Mouse (Mus musculus): ENCODE results near the gene Adam22. TPM values are rescaled to one million over a fixed set of nuclear protein-coding genes. Genes with fewer than 3 reads are reported as not detected.

Gene Adam22
- polyA plus RNA-seq, 1 experiment = 0.55 TPM

DNA sequence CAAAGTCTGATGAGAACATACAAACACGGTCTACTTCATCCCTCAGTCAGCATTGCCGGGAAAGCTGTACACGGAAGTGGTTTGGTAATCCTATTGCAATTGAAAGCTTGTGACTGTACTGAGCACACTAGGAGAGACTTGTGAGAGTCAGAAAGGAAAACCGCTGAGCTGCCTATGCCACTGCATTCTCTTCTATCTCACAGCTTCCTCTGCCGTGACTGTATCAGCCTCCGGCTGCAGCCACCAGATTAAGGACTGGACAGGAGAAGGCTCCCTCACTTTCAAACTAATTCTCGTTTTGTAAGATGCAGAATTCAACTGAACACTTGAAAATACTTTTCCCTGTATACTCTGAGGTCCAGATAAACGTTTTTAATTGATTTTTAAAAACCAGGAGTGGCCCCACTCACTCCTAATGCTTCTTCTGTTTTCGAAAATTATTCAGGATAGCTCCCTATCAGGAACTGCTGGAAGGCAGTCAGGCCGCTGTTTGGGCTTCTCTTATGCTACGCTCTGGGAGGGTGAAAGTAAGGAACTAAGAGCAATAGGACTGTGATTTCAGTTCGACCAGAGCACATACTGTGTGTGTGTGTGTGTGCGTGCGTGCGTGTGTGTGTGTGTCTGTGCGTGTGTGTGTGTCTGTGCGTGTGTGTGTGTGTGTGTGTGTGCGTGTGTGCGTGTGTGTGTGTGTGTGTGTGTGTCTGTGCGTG is 285.0 kb downstream of the Adam22 start:
- H3K4me3 ChIP-seq (ENCODE audit: control insufficient read depth, insufficient read depth, low read length) = no peak overlapping the region
- WGBS = 73% methylated on average over 20 of the region's 20 CpGs
- H3K36me3 ChIP-seq (ENCODE audit: control insufficient read depth, insufficient read depth, low read length) = no peaks in the 10 kb centered on the region
- H3K27me3 ChIP-seq (ENCODE audit: control insufficient read depth, insufficient read depth, low read length) = no peaks in the 10 kb centered on the region
- H3K27ac ChIP-seq (ENCODE audit: control insufficient read depth, insufficient read depth, low read length) = no peak overlapping the region
- DNase-seq = no peak
- no peaks in the 10 kb centered on the region for H3K4me1 ChIP-seq (replicated peaks; ENCODE audit: control insufficient read depth, insufficient read depth, low read length)
- TF ChIP-seq CTCF (IDR thresholded peaks at IDR 0.05; ENCODE audit: borderline replicate concordance, control insufficient read depth, extremely low read depth, insufficient read depth, low read length, poor library complexity) (no peak), POLR2A (IDR thresholded peaks at IDR 0.05; ENCODE audit: control insufficient read depth, extremely low read depth, insufficient read depth, low read length, poor library complexity) (no peak)

DNA sequence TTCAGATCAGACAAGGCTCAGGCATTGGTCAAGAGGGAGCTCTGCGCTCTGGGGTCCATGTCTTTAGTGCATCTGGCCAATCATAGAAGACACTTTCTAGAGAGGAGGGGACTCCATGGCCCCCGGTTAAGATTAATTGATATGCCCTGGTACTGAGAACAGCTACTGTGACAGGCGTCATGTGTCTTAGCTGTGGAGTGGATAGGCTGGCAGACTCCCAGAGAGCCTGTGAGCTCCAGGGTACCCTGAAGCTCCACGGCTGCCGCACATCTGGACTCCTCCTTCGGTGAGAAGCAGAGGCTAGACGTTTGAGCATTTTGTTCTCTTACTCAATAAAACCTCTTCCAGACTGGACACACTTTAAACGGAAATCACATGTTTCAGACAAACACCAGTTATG is 290.5 kb downstream of the Adam22 start:
- Histone ChIP-seq H3K4me1 (replicated peaks; ENCODE audit: control insufficient read depth, insufficient read depth, low read length) (peaks cover 3% of the 10 kb centered on the region; the same call in 1 of the 2 replicates), H3K27me3 (ENCODE audit: control insufficient read depth, insufficient read depth, low read length) (no peaks in the 10 kb centered on the region), H3K36me3 (ENCODE audit: control insufficient read depth, insufficient read depth, low read length) (no peaks in the 10 kb centered on the region), H3K27ac (ENCODE audit: control insufficient read depth, insufficient read depth, low read length) (no peak overlapping the region), H3K4me3 (ENCODE audit: control insufficient read depth, insufficient read depth, low read length) (no peak overlapping the region)
- TF ChIP-seq CTCF (IDR thresholded peaks at IDR 0.05; ENCODE audit: borderline replicate concordance, control insufficient read depth, extremely low read depth, insufficient read depth, low read length, poor library complexity) (no peak), POLR2A (IDR thresholded peaks at IDR 0.05; ENCODE audit: control insufficient read depth, extremely low read depth, insufficient read depth, low read length, poor library complexity) (no peak)
- no peak for DNase-seq
- WGBS = 95% methylated on average over 8 of the region's 8 CpGs

DNA sequence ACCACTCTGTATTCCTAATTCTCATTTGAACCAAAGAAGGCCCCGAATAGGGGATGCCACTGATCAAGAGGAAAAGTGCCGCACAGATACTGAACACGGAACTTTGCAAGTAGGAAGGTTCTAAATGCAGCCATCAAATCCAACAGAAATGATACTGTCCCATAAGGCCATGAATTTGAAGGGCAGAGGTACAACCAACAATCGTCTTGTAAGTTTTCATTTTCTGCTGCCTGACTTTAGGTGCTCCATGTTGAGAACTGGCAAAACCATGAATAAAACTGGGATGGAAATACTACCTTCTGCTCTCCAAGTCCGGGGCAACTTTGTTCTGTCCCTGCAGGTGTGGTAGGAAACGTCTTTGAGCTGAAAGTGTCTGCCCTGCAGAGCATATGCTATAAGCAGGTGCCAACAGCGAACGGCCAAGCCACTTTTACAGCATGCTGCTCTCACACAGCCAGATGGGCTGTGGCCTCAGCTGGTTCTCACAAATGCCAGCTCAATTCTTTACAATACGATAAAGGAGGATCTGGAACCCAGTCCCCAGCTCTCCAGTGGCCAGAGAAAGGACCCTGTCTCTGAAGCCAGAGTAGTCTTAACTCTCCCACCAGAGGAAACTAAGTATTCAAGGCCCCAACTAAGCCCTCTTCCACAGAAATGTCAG is 293.9 kb downstream of the Adam22 start:
- Histone ChIP-seq H3K27ac (ENCODE audit: control insufficient read depth, insufficient read depth, low read length) (no peak overlapping the region), H3K4me3 (ENCODE audit: control insufficient read depth, insufficient read depth, low read length) (no peak overlapping the region), H3K36me3 (ENCODE audit: control insufficient read depth, insufficient read depth, low read length) (no peaks in the 10 kb centered on the region; the same call in 1 of the 2 replicates), H3K27me3 (ENCODE audit: control insufficient read depth, insufficient read depth, low read length) (no peaks in the 10 kb centered on the region), H3K4me1 (replicated peaks; ENCODE audit: control insufficient read depth, insufficient read depth, low read length) (peaks cover 3% of the 10 kb centered on the region; the same call in 1 of the 2 replicates)
- TF ChIP-seq CTCF (IDR thresholded peaks at IDR 0.05; ENCODE audit: borderline replicate concordance, control insufficient read depth, extremely low read depth, insufficient read depth, low read length, poor library complexity) (no peak), POLR2A (IDR thresholded peaks at IDR 0.05; ENCODE audit: control insufficient read depth, extremely low read depth, insufficient read depth, low read length, poor library complexity) (no peak)
- DNase-seq = no peak
- WGBS = 80% methylated on average over 9 of the region's 9 CpGs

DNA sequence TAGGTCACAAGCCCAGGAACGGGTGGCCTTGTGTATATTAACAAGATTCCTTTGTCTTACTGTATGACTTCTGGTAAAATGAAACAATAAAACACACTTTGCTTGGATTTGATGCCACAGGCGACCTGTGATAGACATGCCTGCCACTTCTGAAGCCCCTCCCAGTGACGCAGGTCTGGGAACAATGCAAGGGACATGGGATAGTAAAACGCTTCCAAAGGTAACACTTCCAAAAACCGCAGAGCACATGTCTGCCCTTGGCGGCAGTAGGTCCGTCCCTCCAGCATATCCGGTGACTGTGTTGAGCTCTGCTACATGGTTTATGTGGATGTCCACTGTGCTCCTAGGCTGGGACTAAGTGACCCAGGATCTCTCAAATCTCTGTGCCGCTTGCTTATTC is 294.6 kb downstream of the Adam22 start:
- DNase-seq = no peak
- no peak for TF ChIP-seq CTCF (IDR thresholded peaks at IDR 0.05; ENCODE audit: borderline replicate concordance, control insufficient read depth, extremely low read depth, insufficient read depth, low read length, poor library complexity)
- no peak for TF ChIP-seq POLR2A (IDR thresholded peaks at IDR 0.05; ENCODE audit: control insufficient read depth, extremely low read depth, insufficient read depth, low read length, poor library complexity)
- Histone ChIP-seq H3K4me3 (ENCODE audit: control insufficient read depth, insufficient read depth, low read length) (no peak overlapping the region), H3K27me3 (ENCODE audit: control insufficient read depth, insufficient read depth, low read length) (no peaks in the 10 kb centered on the region), H3K36me3 (ENCODE audit: control insufficient read depth, insufficient read depth, low read length) (no peaks in the 10 kb centered on the region; the same call in 1 of the 2 replicates), H3K27ac (ENCODE audit: control insufficient read depth, insufficient read depth, low read length) (no peak overlapping the region), H3K4me1 (replicated peaks; ENCODE audit: control insufficient read depth, insufficient read depth, low read length) (peaks cover 3% of the 10 kb centered on the region; the same call in 1 of the 2 replicates)
- 98% methylated on average over 9 of the region's 9 CpGs for WGBS

DNA sequence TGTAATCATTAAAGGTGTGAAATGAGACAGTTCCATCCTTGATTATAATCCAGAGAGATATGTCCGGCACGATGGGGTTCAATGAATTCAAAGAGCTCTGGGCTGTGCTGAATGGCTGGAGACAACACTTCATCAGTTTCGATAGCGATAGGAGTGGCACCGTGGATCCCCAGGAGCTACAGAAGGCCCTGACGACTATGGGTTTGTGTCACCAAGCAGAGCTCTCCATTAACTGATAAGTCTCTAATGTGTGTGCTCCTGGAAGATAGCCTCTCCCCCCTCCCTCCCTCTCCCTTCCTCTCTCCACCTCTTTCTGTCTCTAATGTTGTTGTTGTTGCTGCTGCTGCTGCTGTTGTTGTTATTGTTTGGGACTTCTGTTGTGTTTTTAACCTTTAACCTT is 304.8 kb downstream of the Adam22 start:
- Histone ChIP-seq H3K27me3 (ENCODE audit: control insufficient read depth, insufficient read depth, low read length) (no peaks in the 10 kb centered on the region), H3K4me3 (ENCODE audit: control insufficient read depth, insufficient read depth, low read length) (no peak overlapping the region), H3K4me1 (replicated peaks; ENCODE audit: control insufficient read depth, insufficient read depth, low read length) (no peaks in the 10 kb centered on the region), H3K36me3 (ENCODE audit: control insufficient read depth, insufficient read depth, low read length) (peaks cover 53% of the 10 kb centered on the region), H3K27ac (ENCODE audit: control insufficient read depth, insufficient read depth, low read length) (no peak overlapping the region)
- TF ChIP-seq CTCF (IDR thresholded peaks at IDR 0.05; ENCODE audit: borderline replicate concordance, control insufficient read depth, extremely low read depth, insufficient read depth, low read length, poor library complexity) = no peak
- TF ChIP-seq POLR2A (IDR thresholded peaks at IDR 0.05; ENCODE audit: control insufficient read depth, extremely low read depth, insufficient read depth, low read length, poor library complexity) = no peak
- over 99% methylated on average over 6 of the region's 6 CpGs for WGBS
- DNase-seq = no peak

DNA sequence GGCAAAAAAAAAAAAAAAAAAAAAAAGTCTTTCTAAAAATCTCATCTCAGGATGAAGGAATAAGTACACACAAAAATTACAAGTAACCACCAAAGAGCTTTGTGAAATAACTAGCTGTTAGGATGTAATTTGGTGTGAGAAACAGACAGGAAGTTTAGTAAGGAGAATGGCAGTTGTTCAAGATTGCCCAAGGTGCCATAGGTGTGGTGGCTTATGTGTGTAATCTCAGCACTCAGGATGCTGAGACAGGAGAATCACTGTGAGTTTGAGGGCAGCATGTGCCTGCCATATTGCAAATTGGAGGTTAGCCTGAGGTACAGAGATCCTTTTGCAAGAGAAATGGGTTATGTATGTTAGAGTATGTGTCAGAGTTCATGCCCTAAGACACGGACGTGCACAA is 305.5 kb downstream of the Adam22 start:
- Histone ChIP-seq H3K27ac (ENCODE audit: control insufficient read depth, insufficient read depth, low read length) (no peak overlapping the region), H3K27me3 (ENCODE audit: control insufficient read depth, insufficient read depth, low read length) (no peaks in the 10 kb centered on the region), H3K4me1 (replicated peaks; ENCODE audit: control insufficient read depth, insufficient read depth, low read length) (peaks cover under 1% of the 10 kb centered on the region; the same call in 1 of the 2 replicates), H3K36me3 (ENCODE audit: control insufficient read depth, insufficient read depth, low read length) (peaks cover 49% of the 10 kb centered on the region), H3K4me3 (ENCODE audit: control insufficient read depth, insufficient read depth, low read length) (no peak overlapping the region)
- TF ChIP-seq CTCF (IDR thresholded peaks at IDR 0.05; ENCODE audit: borderline replicate concordance, control insufficient read depth, extremely low read depth, insufficient read depth, low read length, poor library complexity) = no peak
- no peak for TF ChIP-seq POLR2A (IDR thresholded peaks at IDR 0.05; ENCODE audit: control insufficient read depth, extremely low read depth, insufficient read depth, low read length, poor library complexity)
- 98% methylated on average over 2 of the region's 2 CpGs for WGBS
- DNase-seq = no peak

All from thymus, adult 2 months (tissue).